Mouse (Mus musculus): ENCODE results near the gene Irs1. TPM values are rescaled to one million over a fixed set of nuclear protein-coding genes. Genes with fewer than 3 reads are reported as not detected.
A peak's percentile ranks its signal among the peaks of the same experiment; 100 is the strongest.

The Irs1 gene
- polyA plus RNA-seq, 1 experiment from 2014 or later, result 1.9 TPM

GRCm38 (mm10) chr1:82286190-82287051, 4.8 kb downstream of the Irs1 start:
- peak; percentile 16 for DNase-seq (ENCODE audit: low spot score)

DNA sequence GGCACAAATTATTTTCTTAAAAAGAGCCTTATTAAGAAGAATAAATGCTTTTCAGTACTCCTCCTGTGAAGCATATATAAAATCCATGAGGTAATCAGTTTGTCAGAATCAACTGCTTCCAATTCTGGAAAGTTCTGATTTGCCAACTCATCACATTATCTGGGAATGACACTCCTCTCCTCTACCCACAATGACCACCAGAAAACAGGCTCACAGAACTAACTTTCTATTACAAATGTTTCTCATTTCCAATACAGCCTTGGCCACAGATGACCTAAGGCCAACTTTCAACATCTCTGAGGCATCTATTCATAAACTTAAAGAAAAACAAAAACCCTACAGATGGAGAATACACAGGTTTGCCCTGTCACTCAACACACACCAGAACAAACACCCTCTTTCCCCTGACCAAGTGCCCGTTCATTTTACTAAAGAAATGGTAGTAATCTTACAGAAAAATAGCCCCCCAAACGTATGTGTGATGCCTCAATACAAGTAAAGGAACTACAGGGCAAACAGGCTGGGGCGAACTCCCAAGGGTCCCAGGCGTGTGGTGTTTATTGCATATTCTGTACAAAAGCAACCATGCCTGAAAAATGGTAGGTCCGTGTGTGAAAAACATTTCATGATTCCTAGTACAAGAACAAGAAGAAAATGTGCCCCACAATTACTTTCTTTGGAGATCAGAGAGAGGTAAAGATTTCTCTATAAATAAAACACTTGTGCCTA, 5.6 kb downstream of the Irs1 start:
- 20% methylated on average over 5 of the region's 5 CpGs for WGBS
- TF ChIP-seq CTCF (IDR thresholded peaks at IDR 0.05; ENCODE audit: low read depth) (no peak), EP300 (optimal IDR thresholded peaks at IDR 0.05) (no peak)
- no peaks in the 10 kb centered on the region for H3K27me3 ChIP-seq (ENCODE audit: control insufficient read depth, insufficient read depth, low read length)
- H3K4me1 ChIP-seq (replicated peaks; ENCODE audit: control insufficient read depth, insufficient read depth), result peaks cover 6% of the 10 kb centered on the region; the same call in 1 of the 2 replicates
- no peaks in the 10 kb centered on the region for H3K36me3 ChIP-seq (ENCODE audit: control insufficient read depth, insufficient read depth, low read length)
- ATAC-seq (ENCODE audit: low FRiP score, low TSS enrichment) (no peak), DNase-seq (ENCODE audit: low spot score) (no peak)
- 0 out of 2 replicates have a peak overlapping the region, but pooled peaks have one; percentile 69 for H3K27ac ChIP-seq (replicated peaks)
- H3K9me3 ChIP-seq (ENCODE audit: control insufficient read depth, low read length), result no peaks in the 10 kb centered on the region
- peak overlapping the region; percentile 86 for H3K4me2 ChIP-seq (replicated peaks; ENCODE audit: low read depth)
- peak overlapping the region; percentile 47 for H3K4me3 ChIP-seq (ENCODE audit: low read depth, low read length)
- H3K9ac ChIP-seq (ENCODE audit: low read length), result peak overlapping the region; percentile 60

More at GRCm38 (mm10) chr1:82286190-82287051, 4.8 kb downstream of the Irs1 start:
- 22% methylated on average over 15 of the region's 15 CpGs for WGBS
- ATAC-seq (ENCODE audit: low FRiP score, low TSS enrichment), result no peak
- Histone ChIP-seq H3K4me1 (replicated peaks; ENCODE audit: control insufficient read depth, insufficient read depth) (peaks cover 6% of the 10 kb centered on the region; the same call in 1 of the 2 replicates), H3K27me3 (ENCODE audit: control insufficient read depth, insufficient read depth, low read length) (no peaks in the 10 kb centered on the region), H3K9ac (ENCODE audit: low read length) (peak overlapping the region; percentile 60), H3K9me3 (ENCODE audit: control insufficient read depth, low read length) (no peaks in the 10 kb centered on the region), H3K4me3 (ENCODE audit: low read depth, low read length) (peak overlapping the region; percentile 47), H3K4me2 (replicated peaks; ENCODE audit: low read depth) (peak overlapping the region; percentile 86), H3K36me3 (ENCODE audit: control insufficient read depth, insufficient read depth, low read length) (no peaks in the 10 kb centered on the region), H3K27ac (replicated peaks) (peak overlapping the region; percentile 69)
- TF ChIP-seq CTCF (IDR thresholded peaks at IDR 0.05; ENCODE audit: low read depth) (no peak), EP300 (optimal IDR thresholded peaks at IDR 0.05) (no peak)

GRCm38 (mm10) chr1:82284403-82284802, 6.8 kb downstream of the Irs1 start:
- ATAC-seq (ENCODE audit: low FRiP score, low TSS enrichment), result no peak
- peak overlapping the region; percentile 86 for H3K4me2 ChIP-seq (replicated peaks; ENCODE audit: low read depth)
- 6% methylated on average over 4 of the region's 4 CpGs for WGBS
- H3K4me1 ChIP-seq (replicated peaks; ENCODE audit: control insufficient read depth, insufficient read depth), result peaks cover 6% of the 10 kb centered on the region; the same call in 1 of the 2 replicates
- peak overlapping the region; percentile 90 for H3K27ac ChIP-seq (replicated peaks)
- H3K9ac ChIP-seq (ENCODE audit: low read length), result peak overlapping the region; percentile 49
- no peaks in the 10 kb centered on the region for H3K9me3 ChIP-seq (ENCODE audit: control insufficient read depth, low read length)
- DNase-seq (ENCODE audit: low spot score), result no peak
- no peaks in the 10 kb centered on the region for H3K27me3 ChIP-seq (ENCODE audit: control insufficient read depth, insufficient read depth, low read length)
- H3K4me3 ChIP-seq (ENCODE audit: low read depth, low read length), result peak overlapping the region; percentile 47
- H3K36me3 ChIP-seq (ENCODE audit: control insufficient read depth, insufficient read depth, low read length), result no peaks in the 10 kb centered on the region
- TF ChIP-seq EP300 (optimal IDR thresholded peaks at IDR 0.05), result no peak
- TF ChIP-seq CTCF (IDR thresholded peaks at IDR 0.05; ENCODE audit: low read depth), result no peak

DNA sequence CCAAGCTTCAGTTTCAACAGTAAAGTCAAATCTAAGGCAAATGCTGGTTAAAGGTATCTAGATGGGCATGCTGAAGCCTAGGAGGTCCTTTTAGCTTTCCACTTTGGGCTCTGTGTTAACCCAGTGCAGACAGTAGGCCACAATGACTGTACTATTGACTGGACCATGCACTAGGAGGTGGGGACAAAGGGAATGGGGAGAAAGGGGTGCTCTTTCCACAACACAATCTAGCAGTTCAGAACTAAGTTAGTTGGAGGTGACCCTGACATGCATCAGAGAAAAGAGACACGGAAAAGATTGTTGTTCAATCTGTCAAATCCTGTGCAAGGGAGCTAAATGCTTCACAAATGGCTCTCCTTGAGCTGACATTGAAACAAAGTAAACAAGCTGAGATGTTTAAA, 7.3 kb downstream of the Irs1 start:
- Histone ChIP-seq H3K9me3 (ENCODE audit: control insufficient read depth, low read length) (no peaks in the 10 kb centered on the region), H3K4me3 (ENCODE audit: low read depth, low read length) (peak overlapping the region; percentile 47), H3K36me3 (ENCODE audit: control insufficient read depth, insufficient read depth, low read length) (no peaks in the 10 kb centered on the region), H3K4me1 (replicated peaks; ENCODE audit: control insufficient read depth, insufficient read depth) (peaks cover 6% of the 10 kb centered on the region; the same call in 1 of the 2 replicates), H3K9ac (ENCODE audit: low read length) (peak overlapping the region; percentile 49), H3K4me2 (replicated peaks; ENCODE audit: low read depth) (peak overlapping the region; percentile 86), H3K27ac (replicated peaks) (peak overlapping the region; percentile 90), H3K27me3 (ENCODE audit: control insufficient read depth, insufficient read depth, low read length) (no peaks in the 10 kb centered on the region)
- TF ChIP-seq CTCF (IDR thresholded peaks at IDR 0.05; ENCODE audit: low read depth), result no peak
- no peak for TF ChIP-seq EP300 (optimal IDR thresholded peaks at IDR 0.05)
- ATAC-seq (ENCODE audit: low FRiP score, low TSS enrichment) (no peak), DNase-seq (ENCODE audit: low spot score) (peak; percentile 26)
- 11% methylated on average over 1 of the region's 1 CpGs for WGBS

GRCm38 (mm10) chr1:82282992-82283611, 8.1 kb downstream of the Irs1 start:
- Histone ChIP-seq H3K36me3 (ENCODE audit: control insufficient read depth, insufficient read depth, low read length) (no peaks in the 10 kb centered on the region), H3K4me3 (ENCODE audit: low read depth, low read length) (peak overlapping the region; percentile 47), H3K27me3 (ENCODE audit: control insufficient read depth, insufficient read depth, low read length) (no peaks in the 10 kb centered on the region), H3K4me1 (replicated peaks; ENCODE audit: control insufficient read depth, insufficient read depth) (peaks cover 6% of the 10 kb centered on the region; the same call in 1 of the 2 replicates), H3K9ac (ENCODE audit: low read length) (peak overlapping the region; percentile 73), H3K4me2 (replicated peaks; ENCODE audit: low read depth) (peak overlapping the region; percentile 86), H3K27ac (replicated peaks) (peak overlapping the region; percentile 90), H3K9me3 (ENCODE audit: control insufficient read depth, low read length) (no peaks in the 10 kb centered on the region)
- ATAC-seq (ENCODE audit: low FRiP score, low TSS enrichment) (peak; percentile 98), DNase-seq (ENCODE audit: low spot score) (peak; percentile 94)
- TF ChIP-seq EP300 (optimal IDR thresholded peaks at IDR 0.05) (no peak), CTCF (IDR thresholded peaks at IDR 0.05; ENCODE audit: low read depth) (peak; percentile 18; the same call in 1 of the 2 replicates)
- under 1% methylated on average over 35 of the region's 35 CpGs for WGBS

Data from stomach, postnatal 0 days (tissue).